Mouse (Mus musculus) urinary bladder, postnatal 0 days (tissue): Measurements from ENCODE around the gene Shc2. TPM values are rescaled to one million over a fixed set of nuclear protein-coding genes. Genes with fewer than 3 reads are reported as not detected.

ENCODE experiments used
- polyA plus RNA-seq: library from polyadenylated mRNA; unstranded; fragments of >200 nt; fragmentation: Nextera tagmentation; extraction: Ambion mirVana; gene quantifications from 2 replicates; pipeline ENCODE4 v1.2.1, GENCODE M21; 2015

The Shc2 gene
- polyA plus RNA-seq: 2.1 and 2.5 TPM in 2 replicates

GRCm38 (mm10) chr10:79637128-79638110, at the start of gene Shc2:
Gene Shc2 (minus strand): TSS chr10:79637918.

GRCm38 (mm10) chr10:79681591-79682245, 44.0 kb upstream of the Shc2 start, which contains the start of gene Cdc34:
Gene Cdc34 (plus strand): TSS chr10:79682195.

DNA sequence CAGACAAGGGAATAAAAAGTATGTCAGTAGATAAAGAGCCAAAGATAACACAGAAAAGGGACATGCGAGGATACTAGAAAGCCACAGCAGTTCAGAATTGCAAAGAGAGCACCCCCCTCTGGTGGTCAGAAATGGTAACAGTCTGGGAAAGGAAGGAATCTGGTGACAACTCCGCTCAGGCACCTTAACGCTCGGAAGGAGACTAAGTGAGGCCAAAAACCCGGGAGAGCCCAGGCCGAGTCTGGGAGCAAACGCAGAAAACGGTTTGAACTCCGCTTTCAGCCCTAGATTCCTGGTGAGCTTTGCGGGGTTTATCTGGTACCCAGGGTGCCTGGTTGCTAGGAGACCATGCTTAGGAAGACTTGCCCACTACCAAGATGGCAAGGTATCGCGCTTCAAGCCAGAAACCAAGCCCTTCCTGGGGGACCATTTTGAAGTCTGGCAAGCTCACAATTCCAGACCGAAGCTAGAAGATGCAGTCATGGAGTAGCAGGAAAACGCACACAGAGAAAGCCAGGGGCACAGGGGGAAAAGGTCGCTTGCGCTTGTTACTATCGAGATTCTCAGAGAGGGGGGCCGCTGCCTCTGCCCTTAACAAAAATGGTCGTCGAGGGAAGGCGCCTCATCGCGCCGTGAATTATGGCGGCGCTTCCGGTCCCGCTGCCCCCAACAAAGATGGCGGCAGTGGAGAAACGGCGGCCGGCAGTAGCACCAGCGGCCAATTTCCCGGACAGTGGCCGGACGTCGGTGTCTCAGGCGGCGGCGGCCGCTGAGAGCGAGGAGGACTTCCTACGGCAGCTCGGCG, 31.3 kb upstream of the Shc2 start, which contains the start of gene Tpgs1:
Gene Tpgs1 (plus strand): TSS at position 599 of the 805 bp plus-strand sequence.

DNA sequence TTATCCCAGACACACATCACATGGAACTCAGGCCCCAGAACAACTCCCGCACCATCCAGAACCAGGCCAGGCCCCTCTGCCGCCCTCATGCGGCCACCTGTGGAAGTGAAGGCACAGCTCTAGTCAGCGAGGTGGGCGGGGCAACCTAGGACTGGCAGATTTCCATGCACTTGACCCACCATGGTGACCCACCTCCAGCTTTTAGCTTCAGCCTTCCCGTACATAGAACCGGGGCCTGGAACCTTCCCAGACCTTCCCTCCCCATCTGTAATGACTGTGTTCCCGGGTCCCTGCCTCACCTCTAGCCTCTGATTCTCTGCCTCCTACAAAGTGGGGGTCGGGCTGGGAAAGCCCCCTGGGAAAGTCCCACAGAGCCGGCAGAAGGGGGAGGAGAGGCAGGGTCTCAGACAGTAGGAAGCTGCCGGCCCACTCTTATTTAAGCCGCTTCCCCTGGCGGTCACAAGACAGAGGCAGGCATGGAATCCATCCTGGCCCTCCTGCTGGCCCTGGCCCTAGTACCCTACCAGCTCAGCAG, 26.5 kb upstream of the Shc2 start, which contains the start of gene Madcam1:
Gene Madcam1 (plus strand): TSS at position 429 of the 535 bp plus-strand sequence.

GRCm38 (mm10) chr10:79645711-79646110, 8.0 kb upstream of the Shc2 start, which contains the start of gene Odf3l2:
Gene Odf3l2 (minus strand): TSS chr10:79645738.

GRCm38 (mm10) chr10:79613578-79614304, 24.0 kb downstream of the Shc2 start, which contains the start of gene C2cd4c:
Gene C2cd4c (minus strand): TSS chr10:79614025.

GRCm38 (mm10) chr10:79587061-79587751, 50.5 kb downstream of the Shc2 start, which contains the start of gene Theg:
Gene Theg (minus strand): TSS chr10:79587331.

Other genes starting within 250 kb of the Shc2 start
- not detected in 2 replicates for gene Vmn2r83, start 169.2 kb downstream of the Shc2 start, polyA plus RNA-seq
- 30.4 and 31.8 TPM in 2 replicates for gene Plpp2, start 104.1 kb downstream of the Shc2 start, polyA plus RNA-seq
- gene Mier2, start 82.7 kb downstream of the Shc2 start, polyA plus RNA-seq: 24.2 and 26.1 TPM in 2 replicates
- not detected in 2 replicates for gene Theg, start 50.6 kb downstream of the Shc2 start, polyA plus RNA-seq
- gene C2cd4c, start 23.9 kb downstream of the Shc2 start, polyA plus RNA-seq: not detected in 2 replicates
- gene Odf3l2, start 7.8 kb upstream of the Shc2 start, polyA plus RNA-seq: not detected in 2 replicates
- 0.35 and 0.39 TPM in 2 replicates for gene Madcam1, start 26.6 kb upstream of the Shc2 start, polyA plus RNA-seq
- 47.4 and 51.3 TPM in 2 replicates for gene Tpgs1, start 31.5 kb upstream of the Shc2 start, polyA plus RNA-seq
- gene Cdc34, start 44.3 kb upstream of the Shc2 start, polyA plus RNA-seq: 63.7 and 68.6 TPM in 2 replicates
- gene Gzmm, start 51.1 kb upstream of the Shc2 start, polyA plus RNA-seq: 0.16 and 0.48 TPM in 2 replicates
- 812 and 845 TPM in 2 replicates for gene Bsg, start 66.6 kb upstream of the Shc2 start, polyA plus RNA-seq
- gene Hcn2, start 78.7 kb upstream of the Shc2 start, polyA plus RNA-seq: 0.06 and 0.08 TPM in 2 replicates
- gene Polrmt, start 108.7 kb upstream of the Shc2 start, polyA plus RNA-seq: 14.4 and 14.7 TPM in 2 replicates
- 0.24 and 0.28 TPM in 2 replicates for gene Fgf22, start 117.2 kb upstream of the Shc2 start, polyA plus RNA-seq
- gene Rnf126, start 129.0 kb upstream of the Shc2 start, polyA plus RNA-seq: 50.7 and 60.7 TPM in 2 replicates
- 69.7 and 87.0 TPM in 2 replicates for gene Fstl3, start 139.4 kb upstream of the Shc2 start, polyA plus RNA-seq
- gene Prss57, start 153.0 kb upstream of the Shc2 start, polyA plus RNA-seq: 0.12 TPM in 1 of 2 replicates, not detected in the other
- gene Palm, start 155.7 kb upstream of the Shc2 start, polyA plus RNA-seq: 39.7 and 44.2 TPM in 2 replicates
- gene Misp, start 183.1 kb upstream of the Shc2 start, polyA plus RNA-seq: 1.6 and 2.9 TPM in 2 replicates
- 109 and 124 TPM in 2 replicates for gene Ptbp1, start 216.5 kb upstream of the Shc2 start, polyA plus RNA-seq
- gene Prtn3, start 236.6 kb upstream of the Shc2 start, polyA plus RNA-seq: 2.3 and 8.8 TPM in 2 replicates
- gene Plppr3, start 236.7 kb upstream of the Shc2 start, polyA plus RNA-seq: 2.2 TPM in 2 replicates
- gene Elane, start 248.3 kb upstream of the Shc2 start, polyA plus RNA-seq: 0.13 and 0.16 TPM in 2 replicates